Mouse (Mus musculus) adrenal gland, adult 8-10 months (tissue): ENCODE results near the gene Cyp11a1. TPM values are rescaled to one million over a fixed set of nuclear protein-coding genes. Genes with fewer than 3 reads are reported as not detected.
A peak's percentile ranks its signal among the peaks of the same experiment; 100 is the strongest.

Experiments
- DNase-seq: peaks from one replicate; pipeline ENCODE4 v3.0.0; 2022
- total RNA-seq, 4 experiments: library from RNA; stranded (reverse); gene quantifications; 2 replicates each; pipeline ENCODE4 v1.2.4; 2022

The Cyp11a1 gene
- total RNA-seq, result 1,000 to 10,000 TPM; 7,138 to 8,839 (median 8,155) TPM

DNA sequence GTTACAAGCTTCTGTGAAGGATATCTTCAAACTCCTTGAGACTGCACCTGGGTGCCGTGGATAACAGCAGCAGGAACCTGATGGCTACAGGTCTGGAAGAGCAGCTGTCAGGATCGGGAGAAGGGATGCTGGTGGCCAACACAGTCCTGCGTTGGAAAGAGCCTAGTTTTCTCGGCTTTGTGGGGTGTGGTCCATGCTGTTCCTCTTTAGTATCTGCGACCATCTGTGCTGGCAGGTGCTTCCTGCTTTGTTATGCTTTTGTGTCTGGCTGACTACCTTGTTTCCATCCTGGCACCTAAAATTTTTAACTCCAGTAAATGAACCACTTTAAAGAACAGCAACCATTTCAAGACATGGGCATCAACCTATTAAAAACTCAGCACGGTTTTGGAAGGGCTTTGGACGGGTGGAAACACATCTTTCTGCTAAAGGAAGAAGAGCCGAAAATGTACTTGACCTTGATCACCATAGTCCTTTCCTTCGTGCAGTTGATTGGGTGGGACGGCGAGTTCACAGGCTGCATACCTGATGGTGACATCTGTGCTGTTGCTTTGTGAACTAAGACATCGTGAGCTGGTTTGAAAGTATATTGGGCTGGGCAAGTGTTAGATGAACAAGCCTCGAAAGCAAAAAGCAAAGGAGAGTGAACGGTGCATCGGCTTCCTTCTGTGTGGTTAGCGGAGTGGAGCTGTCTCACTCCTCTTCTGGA, at the start of gene Cyp11a1:
Gene Cyp11a1, plus strand, starts transcription at position 659 of the 709 bp plus-strand sequence.
- DNase-seq, result no peak

DNA sequence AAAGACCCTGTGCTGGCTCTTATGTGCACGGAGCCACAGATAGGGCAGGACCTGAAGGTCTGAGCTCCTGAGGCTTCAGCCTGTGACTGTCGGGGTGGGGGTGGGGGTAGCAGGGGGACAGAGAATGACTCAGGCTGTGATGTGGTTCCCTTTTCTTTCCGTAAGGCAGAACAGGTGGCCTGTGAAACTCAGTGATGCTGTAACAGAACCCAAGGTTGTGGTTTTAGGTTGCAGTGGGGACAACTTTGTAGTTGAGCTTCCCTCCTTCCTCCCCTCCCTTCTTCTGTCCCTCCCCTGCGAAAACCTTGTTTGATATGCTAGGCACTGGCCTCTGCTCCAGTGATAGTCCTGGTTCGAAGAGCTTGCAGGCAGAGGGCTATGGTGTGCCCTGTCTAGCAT, 49.4 kb upstream of the Cyp11a1 start:
- no peak for DNase-seq

DNA sequence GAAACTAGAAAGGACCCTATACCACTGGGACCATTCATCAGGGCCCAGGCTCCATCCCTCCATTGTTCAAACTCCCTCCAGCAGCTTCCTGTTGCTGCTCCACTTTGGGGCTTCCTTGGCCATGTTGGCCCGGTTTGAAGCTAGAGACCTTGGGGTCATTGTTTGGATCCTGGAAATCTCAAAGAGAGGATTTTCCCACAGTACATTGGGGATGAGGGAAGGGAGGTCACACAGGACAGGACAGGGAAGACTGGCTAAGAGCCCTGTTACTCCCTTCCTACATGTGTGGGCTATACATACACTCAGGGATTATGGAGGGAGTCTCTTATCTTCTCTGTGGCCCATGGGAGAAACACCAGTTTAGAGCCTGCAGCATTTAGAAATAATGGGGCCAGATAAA, 47.6 kb upstream of the Cyp11a1 start:
- no peak for DNase-seq

DNA sequence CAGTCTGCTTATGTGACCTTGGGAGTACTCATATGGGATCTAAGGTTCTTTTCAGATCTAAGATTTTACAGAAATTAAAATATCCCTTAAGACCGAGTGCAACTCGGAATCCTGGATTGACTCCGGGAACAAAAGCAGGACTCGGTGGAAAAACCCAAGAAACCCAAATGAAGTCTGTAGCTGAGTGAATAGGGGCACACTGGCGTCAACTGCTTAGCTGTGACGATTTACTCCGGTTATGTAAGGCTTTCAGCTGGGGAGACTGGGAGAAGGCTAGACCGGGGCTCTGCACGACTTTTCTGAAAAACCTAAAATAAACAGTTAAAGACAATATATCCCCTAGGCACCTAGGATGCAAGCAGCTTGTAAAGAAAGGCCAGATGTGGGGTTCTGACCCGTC, 46.8 kb upstream of the Cyp11a1 start:
- no peak for DNase-seq

GRCm38 (mm10) chr9:57959886-57960866, 46.0 kb upstream of the Cyp11a1 start:
- peak; percentile 42 for DNase-seq

DNA sequence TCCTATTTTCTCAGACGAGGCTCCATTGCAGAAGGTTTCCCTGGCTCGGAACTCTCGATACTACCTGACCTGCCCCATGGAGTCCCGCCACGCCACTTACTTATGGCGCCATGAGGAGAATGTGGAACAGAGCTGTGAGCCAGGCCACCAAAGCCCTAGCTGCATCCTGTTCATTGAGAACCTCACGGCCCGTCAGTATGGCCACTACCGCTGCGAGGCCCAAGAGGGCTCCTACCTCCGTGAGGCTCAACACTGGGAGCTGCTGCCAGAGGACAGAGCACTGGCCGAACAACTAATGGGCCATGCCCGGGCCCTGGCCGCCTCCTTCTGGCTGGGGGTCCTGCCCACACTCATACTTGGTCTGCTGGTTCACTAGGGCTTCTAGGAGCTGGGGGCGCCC, 45.0 kb upstream of the Cyp11a1 start:
- no peak for DNase-seq

DNA sequence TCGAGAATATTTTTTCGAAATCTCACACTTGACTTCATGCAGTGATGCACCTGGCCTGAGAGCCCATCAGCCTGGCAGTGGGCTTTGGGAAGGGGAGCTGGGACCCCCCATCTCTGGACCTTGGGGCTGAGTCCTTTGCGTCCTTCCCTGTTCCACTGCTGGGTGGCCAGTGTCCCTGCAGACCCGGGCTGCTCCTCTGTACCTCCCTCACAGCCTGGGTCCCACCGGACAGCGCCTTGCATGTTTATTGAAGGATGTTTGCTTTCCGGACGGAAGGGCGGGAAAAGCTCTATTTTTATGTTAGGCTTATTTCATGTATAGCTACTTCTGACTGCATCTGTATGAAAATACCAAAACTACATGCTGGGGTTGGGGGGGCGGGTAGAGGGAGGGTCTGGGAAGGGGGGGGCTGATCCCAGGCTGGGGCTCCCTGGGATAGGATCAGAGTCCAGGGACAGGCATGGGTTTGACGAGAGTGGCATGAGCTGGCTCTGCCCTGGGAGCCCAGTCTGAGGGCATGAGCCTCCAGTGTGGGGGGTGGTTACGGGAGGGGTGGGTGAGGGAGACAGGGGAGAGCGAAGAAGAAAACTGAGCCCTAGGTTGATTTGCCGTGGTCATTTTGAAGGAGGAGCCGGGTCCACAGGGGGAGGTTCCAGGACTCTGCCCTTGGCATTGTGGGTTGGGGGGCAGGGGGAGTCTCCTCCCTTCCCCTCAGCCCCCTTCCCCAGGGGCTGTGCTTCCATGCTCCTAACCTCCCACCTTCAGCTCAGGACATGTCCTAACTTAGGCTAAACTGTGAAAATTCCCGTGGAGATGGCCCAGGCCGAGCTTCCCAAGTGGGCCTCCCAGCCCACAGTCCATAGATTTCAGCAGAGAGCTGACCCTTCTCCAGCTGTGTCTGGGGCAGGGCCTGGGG, 44.1 kb upstream of the Cyp11a1 start:
- no peak for DNase-seq

- DNase-seq, result no peak
Observed at GRCm38 (mm10) chr9:57963249-57963997, 42.8 kb upstream of the Cyp11a1 start.

DNA sequence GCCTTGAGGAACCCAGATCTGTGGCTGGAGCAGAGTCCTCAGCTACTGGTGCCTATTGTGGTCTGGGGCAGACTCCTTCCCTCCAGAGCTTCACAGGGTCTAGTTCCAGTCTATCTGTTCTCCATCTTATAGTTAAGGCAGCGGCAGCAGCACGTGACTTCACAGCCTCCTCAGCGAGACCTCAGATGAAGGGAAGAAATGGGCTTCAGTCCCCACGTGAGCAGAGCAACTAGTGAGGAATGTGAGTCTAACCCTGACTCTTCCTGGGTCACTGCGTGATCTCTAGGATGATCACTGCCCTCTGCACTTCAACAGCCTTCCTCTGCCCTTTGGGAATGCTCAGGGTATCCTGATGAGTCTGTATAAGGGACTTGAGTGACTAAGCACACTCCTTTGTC, 42.2 kb upstream of the Cyp11a1 start:
- DNase-seq, result no peak

GRCm38 (mm10) chr9:57964528-57965250, 41.5 kb upstream of the Cyp11a1 start:
- DNase-seq, result no peak

DNA sequence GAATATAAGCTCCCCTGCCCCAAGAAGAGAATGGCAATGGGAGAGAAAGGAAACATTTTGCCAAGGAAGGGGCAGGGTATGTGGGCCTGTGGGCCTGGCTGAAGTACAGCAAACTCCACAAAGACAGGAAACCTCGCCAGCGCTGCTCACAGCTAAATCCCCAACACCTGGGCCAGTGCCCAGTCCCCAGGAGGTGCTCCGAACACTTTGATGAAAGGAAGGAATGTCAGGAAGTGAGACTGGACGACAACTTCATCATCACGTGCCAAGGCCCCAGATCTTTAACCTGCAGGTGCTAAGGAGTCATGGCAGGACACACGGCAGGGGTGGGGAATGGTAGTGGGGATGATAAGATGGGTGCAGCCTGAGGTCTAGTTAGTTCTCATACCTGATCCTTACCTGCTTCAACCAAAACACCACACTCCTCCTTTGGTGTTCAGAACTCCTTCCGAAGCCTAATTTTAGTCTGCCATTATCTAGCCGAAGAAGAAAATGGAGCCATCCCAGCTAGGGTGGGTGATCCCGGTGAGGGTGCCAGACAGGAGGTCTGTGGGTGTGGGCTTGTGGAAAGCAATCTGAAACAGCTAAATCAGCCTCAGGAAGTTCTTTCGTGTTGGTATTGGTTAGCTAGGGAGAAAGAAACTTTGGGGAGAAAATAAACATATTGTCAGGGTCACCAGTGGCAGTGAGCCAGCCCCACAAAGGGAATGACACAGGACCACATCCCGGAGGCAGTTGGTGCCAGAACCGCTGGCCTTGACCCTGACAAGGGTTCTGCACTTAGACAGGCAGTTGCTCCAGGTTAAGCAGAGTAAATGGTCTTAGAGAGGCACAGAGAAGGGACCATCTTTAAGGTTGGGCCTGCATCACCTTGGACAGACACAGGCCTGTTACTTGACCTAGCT, 40.7 kb upstream of the Cyp11a1 start:
- peak; percentile 84 for DNase-seq

- DNase-seq, result no peak
Observed at GRCm38 (mm10) chr9:57967237-57967960, 38.8 kb upstream of the Cyp11a1 start.

- DNase-seq, result no peak
Observed at GRCm38 (mm10) chr9:57968166-57968771, 37.9 kb upstream of the Cyp11a1 start.

DNA sequence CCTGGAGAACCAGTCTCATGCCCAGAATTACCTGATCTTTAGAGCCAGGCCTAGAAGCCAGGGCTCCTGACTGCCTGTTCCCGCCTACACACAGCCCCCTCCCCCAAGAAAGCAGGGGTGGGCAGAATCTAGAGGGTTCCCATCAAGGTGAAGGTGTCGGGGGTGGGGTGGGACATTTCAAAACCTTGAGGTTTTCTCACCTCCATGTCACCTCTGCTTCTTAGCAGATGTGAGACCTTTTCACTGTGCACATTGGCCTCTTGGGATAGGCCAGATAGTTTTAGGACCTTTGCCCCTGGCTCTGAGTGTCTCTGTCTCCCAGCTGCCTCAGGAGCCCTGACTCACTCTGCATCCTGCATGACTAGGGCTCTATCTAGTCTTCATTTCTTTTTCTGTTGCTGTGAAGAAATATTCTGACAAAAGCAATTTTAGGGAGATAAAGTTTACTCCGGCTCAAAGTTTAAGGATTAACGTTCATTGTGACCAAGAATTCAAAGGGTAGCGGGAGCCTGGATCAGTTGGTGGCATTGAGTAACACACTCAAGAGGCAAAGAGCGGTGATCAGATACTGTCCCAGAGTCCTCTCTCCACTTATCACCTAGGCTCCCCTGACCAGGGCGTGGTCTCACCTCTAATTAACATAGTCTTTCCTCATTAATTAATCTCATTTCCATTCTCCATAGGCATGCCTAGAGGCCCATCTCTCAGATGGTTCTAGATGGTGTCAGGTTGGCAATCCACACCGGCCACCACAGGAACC, 37.2 kb upstream of the Cyp11a1 start:
- no peak for DNase-seq

- DNase-seq, result no peak
Observed at GRCm38 (mm10) chr9:57969736-57970495, 36.3 kb upstream of the Cyp11a1 start.

GRCm38 (mm10) chr9:57971413-57971812, 34.8 kb upstream of the Cyp11a1 start:
- DNase-seq, result no peak

DNA sequence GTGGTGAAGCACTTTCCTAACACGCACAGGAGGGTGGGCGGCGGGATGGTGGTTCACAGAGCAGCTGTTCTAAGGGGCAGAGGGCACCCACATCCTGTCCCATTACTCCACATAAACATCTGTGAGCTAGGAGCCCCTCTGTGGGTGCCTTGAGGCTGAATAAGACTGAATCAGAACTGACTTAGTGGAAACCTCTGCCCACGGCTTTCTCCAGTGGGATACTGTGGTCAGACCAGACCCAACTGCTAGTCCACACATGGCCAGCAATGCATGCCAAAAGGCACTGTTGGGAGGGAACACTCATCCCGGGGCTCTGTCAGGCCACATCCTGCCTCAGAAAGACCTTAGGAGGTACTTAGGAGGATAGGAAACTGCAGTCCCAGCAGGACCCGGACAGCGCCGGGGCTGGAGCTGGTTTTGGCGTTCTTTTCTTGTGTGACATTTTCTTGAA, 34.0 kb upstream of the Cyp11a1 start:
- DNase-seq, result no peak
